Mouse (Mus musculus): ENCODE results near the gene Gba2. TPM values are rescaled to one million over a fixed set of nuclear protein-coding genes. Genes with fewer than 3 reads are reported as not detected.

Gene Gba2
- polyA plus RNA-seq, 1 experiment from 2014 or later: 25.4 TPM

- 83% methylated on average over 2 of the region's 2 CpGs for WGBS
- ATAC-seq (ENCODE audit: low FRiP score): no peak
- Histone ChIP-seq H3K4me2 (replicated peaks; ENCODE audit: low read depth, low read length) (peak overlapping the region; percentile 12; the same call in 1 of the 2 replicates), H3K4me1 (replicated peaks; ENCODE audit: control insufficient read depth, insufficient read depth, low read length) (peaks cover 10% of the 10 kb centered on the region; the same call in 1 of the 2 replicates), H3K4me3 (ENCODE audit: low read depth, low read length) (no peak overlapping the region), H3K9me3 (ENCODE audit: control insufficient read depth, low read length) (no peaks in the 10 kb centered on the region), H3K36me3 (ENCODE audit: control insufficient read depth, insufficient read depth, low read length) (peaks cover 5% of the 10 kb centered on the region), H3K27me3 (ENCODE audit: control insufficient read depth, insufficient read depth, low read length) (no peaks in the 10 kb centered on the region), H3K9ac (ENCODE audit: low read depth, low read length) (no peak overlapping the region), H3K27ac (ENCODE audit: low read depth, low read length) (no peak overlapping the region)
- no peak for DNase-seq (ENCODE audit: low spot score)
Measured at GRCm38 (mm10) chr4:43575356-43575755, 3.3 kb downstream of the Gba2 start.

GRCm38 (mm10) chr4:43573561-43573960 is 5.1 kb downstream of the Gba2 start:
- Histone ChIP-seq H3K27ac (ENCODE audit: low read depth, low read length) (no peak overlapping the region), H3K4me2 (replicated peaks; ENCODE audit: low read depth, low read length) (no peak overlapping the region), H3K4me1 (replicated peaks; ENCODE audit: control insufficient read depth, insufficient read depth, low read length) (peaks cover 10% of the 10 kb centered on the region; the same call in 1 of the 2 replicates), H3K27me3 (ENCODE audit: control insufficient read depth, insufficient read depth, low read length) (no peaks in the 10 kb centered on the region), H3K36me3 (ENCODE audit: control insufficient read depth, insufficient read depth, low read length) (peaks cover 18% of the 10 kb centered on the region), H3K9ac (ENCODE audit: low read depth, low read length) (no peak overlapping the region), H3K4me3 (ENCODE audit: low read depth, low read length) (no peak overlapping the region), H3K9me3 (ENCODE audit: control insufficient read depth, low read length) (no peaks in the 10 kb centered on the region)
- ATAC-seq (ENCODE audit: low FRiP score): no peak
- 93% methylated on average over 4 of the region's 4 CpGs for WGBS
- DNase-seq (ENCODE audit: low spot score): no peak

GRCm38 (mm10) chr4:43571395-43572045 is 7.2 kb downstream of the Gba2 start:
- Histone ChIP-seq H3K4me1 (replicated peaks; ENCODE audit: control insufficient read depth, insufficient read depth, low read length) (no peaks in the 10 kb centered on the region; the same call in 1 of the 2 replicates), H3K9me3 (ENCODE audit: control insufficient read depth, low read length) (no peaks in the 10 kb centered on the region), H3K4me2 (replicated peaks; ENCODE audit: low read depth, low read length) (no peak overlapping the region), H3K36me3 (ENCODE audit: control insufficient read depth, insufficient read depth, low read length) (peaks cover 22% of the 10 kb centered on the region), H3K9ac (ENCODE audit: low read depth, low read length) (no peak overlapping the region), H3K27ac (ENCODE audit: low read depth, low read length) (no peak overlapping the region), H3K27me3 (ENCODE audit: control insufficient read depth, insufficient read depth, low read length) (no peaks in the 10 kb centered on the region), H3K4me3 (ENCODE audit: low read depth, low read length) (no peak overlapping the region)
- 90% methylated on average over 6 of the region's 6 CpGs for WGBS
- no peak for ATAC-seq (ENCODE audit: low FRiP score)
- DNase-seq (ENCODE audit: low spot score): no peak

GRCm38 (mm10) chr4:43567140-43567539 is 11.5 kb downstream of the Gba2 start:
- no peak overlapping the region for H3K27ac ChIP-seq (ENCODE audit: low read depth, low read length)
- WGBS: 97% methylated on average over 9 of the region's 9 CpGs
- H3K9me3 ChIP-seq (ENCODE audit: control insufficient read depth, low read length): no peaks in the 10 kb centered on the region
- H3K27me3 ChIP-seq (ENCODE audit: control insufficient read depth, insufficient read depth, low read length): no peaks in the 10 kb centered on the region
- H3K4me3 ChIP-seq (ENCODE audit: low read depth, low read length): no peak overlapping the region
- peaks cover 4% of the 10 kb centered on the region for H3K4me1 ChIP-seq (replicated peaks; ENCODE audit: control insufficient read depth, insufficient read depth, low read length)
- H3K9ac ChIP-seq (ENCODE audit: low read depth, low read length): no peak overlapping the region
- H3K4me2 ChIP-seq (replicated peaks; ENCODE audit: low read depth, low read length): no peak overlapping the region
- ATAC-seq (ENCODE audit: low FRiP score) (no peak), DNase-seq (ENCODE audit: low spot score) (no peak)
- H3K36me3 ChIP-seq (ENCODE audit: control insufficient read depth, insufficient read depth, low read length): peaks cover 24% of the 10 kb centered on the region

GRCm38 (mm10) chr4:43564231-43564630 is 14.4 kb downstream of the Gba2 start:
- Histone ChIP-seq H3K9ac (ENCODE audit: low read depth, low read length) (no peak overlapping the region), H3K27me3 (ENCODE audit: control insufficient read depth, insufficient read depth, low read length) (no peaks in the 10 kb centered on the region), H3K4me3 (ENCODE audit: low read depth, low read length) (no peak overlapping the region), H3K4me1 (replicated peaks; ENCODE audit: control insufficient read depth, insufficient read depth, low read length) (peaks cover 16% of the 10 kb centered on the region), H3K36me3 (ENCODE audit: control insufficient read depth, insufficient read depth, low read length) (peaks cover 9% of the 10 kb centered on the region), H3K9me3 (ENCODE audit: control insufficient read depth, low read length) (no peaks in the 10 kb centered on the region), H3K27ac (ENCODE audit: low read depth, low read length) (no peak overlapping the region), H3K4me2 (replicated peaks; ENCODE audit: low read depth, low read length) (no peak overlapping the region)
- DNase-seq (ENCODE audit: low spot score) (no peak), ATAC-seq (ENCODE audit: low FRiP score) (no peak)
- WGBS: 75% methylated on average over 2 of the region's 2 CpGs

GRCm38 (mm10) chr4:43563601-43563875 is 15.1 kb downstream of the Gba2 start:
- Histone ChIP-seq H3K9ac (ENCODE audit: low read depth, low read length) (peak overlapping the region; percentile 95), H3K4me3 (ENCODE audit: low read depth, low read length) (peak overlapping the region; percentile 76), H3K36me3 (ENCODE audit: control insufficient read depth, insufficient read depth, low read length) (peaks cover 6% of the 10 kb centered on the region; the same call in 1 of the 2 replicates), H3K27ac (ENCODE audit: low read depth, low read length) (no peak overlapping the region), H3K9me3 (ENCODE audit: control insufficient read depth, low read length) (no peaks in the 10 kb centered on the region), H3K4me2 (replicated peaks; ENCODE audit: low read depth, low read length) (peak overlapping the region; percentile 72), H3K27me3 (ENCODE audit: control insufficient read depth, insufficient read depth, low read length) (no peaks in the 10 kb centered on the region), H3K4me1 (replicated peaks; ENCODE audit: control insufficient read depth, insufficient read depth, low read length) (peaks cover 20% of the 10 kb centered on the region)
- DNase-seq (ENCODE audit: low spot score): no peak
- ATAC-seq (ENCODE audit: low FRiP score): no peak
- 87% methylated on average over 4 of the region's 4 CpGs for WGBS

- WGBS: 8% methylated on average over 22 of the region's 22 CpGs
- ATAC-seq (ENCODE audit: low FRiP score): peak; percentile 38
- no peaks in the 10 kb centered on the region for H3K9me3 ChIP-seq (ENCODE audit: control insufficient read depth, low read length)
Measured at GRCm38 (mm10) chr4:43562769-43563600, 15.7 kb downstream of the Gba2 start.

GRCm38 (mm10) chr4:43561997-43562768 is 16.5 kb downstream of the Gba2 start, which contains the start of the genes Creb3 and Tln1:
Creb3 (plus strand) TSS chr4:43562332.
Tln1 (minus strand) TSS chr4:43562691.
- WGBS: under 1% methylated on average over 62 of the region's 62 CpGs
- ATAC-seq (ENCODE audit: low FRiP score): peak; percentile 97
- H3K9ac ChIP-seq (ENCODE audit: low read depth, low read length): peak within 1 kb of the TSS; percentile 95
- H3K9me3 ChIP-seq (ENCODE audit: control insufficient read depth, low read length): no peaks in the 10 kb centered on the region
- DNase-seq (ENCODE audit: low spot score): peak; percentile 94
- peaks cover 24% of the 10 kb centered on the region for H3K4me1 ChIP-seq (replicated peaks; ENCODE audit: control insufficient read depth, insufficient read depth, low read length)
- peak within 1 kb of the TSS; percentile 72 for H3K4me2 ChIP-seq (replicated peaks; ENCODE audit: low read depth, low read length)
- H3K27me3 ChIP-seq (ENCODE audit: control insufficient read depth, insufficient read depth, low read length): no peaks in the 10 kb centered on the region
- H3K27ac ChIP-seq (ENCODE audit: low read depth, low read length): peak within 1 kb of the TSS; percentile 95
- peak within 1 kb of the TSS; percentile 76 for H3K4me3 ChIP-seq (ENCODE audit: low read depth, low read length)
- peaks cover 5% of the 10 kb centered on the region; the same call in 1 of the 2 replicates for H3K36me3 ChIP-seq (ENCODE audit: control insufficient read depth, insufficient read depth, low read length)

More at GRCm38 (mm10) chr4:43562769-43563600, 15.7 kb downstream of the Gba2 start:
- no peak for DNase-seq (ENCODE audit: low spot score)
- H3K27me3 ChIP-seq (ENCODE audit: control insufficient read depth, insufficient read depth, low read length): no peaks in the 10 kb centered on the region
- peaks cover 22% of the 10 kb centered on the region for H3K4me1 ChIP-seq (replicated peaks; ENCODE audit: control insufficient read depth, insufficient read depth, low read length)
- H3K4me3 ChIP-seq (ENCODE audit: low read depth, low read length): peak overlapping the region; percentile 76
- peak overlapping the region; percentile 72 for H3K4me2 ChIP-seq (replicated peaks; ENCODE audit: low read depth, low read length)
- peaks cover 6% of the 10 kb centered on the region; the same call in 1 of the 2 replicates for H3K36me3 ChIP-seq (ENCODE audit: control insufficient read depth, insufficient read depth, low read length)
- H3K9ac ChIP-seq (ENCODE audit: low read depth, low read length): peak overlapping the region; percentile 95
- no peak overlapping the region for H3K27ac ChIP-seq (ENCODE audit: low read depth, low read length)
